Mouse (Mus musculus) liver, embryonic 16.5 days (tissue): ENCODE measurements at regions not wholly inside any gene's neighbourhood (a gene's known extent, or its start where the extent isn't known, plus 50 kb on each side); places are given as distances from the start of the nearest gene placed in this dataset.

ENCODE experiments used
- ATAC-seq: fragments of 200-750 bp; cut with Nextera tagmentation; 2 replicates; pipeline ENCODE4 v1.8.0; 2017; ENCODE audit warnings: low read depth, mild to moderate bottlenecking, moderate number of reproducible peaks, moderate library complexity
- H3K27ac ChIP-seq: fragments of 300-500 bp; sonication (generic); 2 replicates; pipeline ENCODE4 v1.5.1; 2014; ENCODE audit warnings: mild to moderate bottlenecking, low read length
- H3K27me3 ChIP-seq: fragments of 300-500 bp; sonication (generic); 2 replicates; pipeline ENCODE4 v1.6.1; 2014; ENCODE audit warnings: low read depth, low read length, mixed read lengths; ENCODE audit not compliant: control insufficient read depth, insufficient read depth
- H3K36me3 ChIP-seq: fragments of 300-500 bp; sonication (generic); 2 replicates; pipeline ENCODE4 v1.6.1; 2014; ENCODE audit warnings: mild to moderate bottlenecking; ENCODE audit not compliant: control insufficient read depth, insufficient read depth
- H3K4me1 ChIP-seq: fragments of 300-500 bp; sonication (generic); 2 replicates; pipeline ENCODE4 v1.6.1; 2014; ENCODE audit warnings: low read depth, low read length, mixed read lengths; ENCODE audit not compliant: control insufficient read depth
- H3K4me2 ChIP-seq: fragments of 300-500 bp; sonication (generic); 2 replicates; pipeline ENCODE4 v1.6.1; 2014; ENCODE audit warnings: low read depth, low read length, mixed read lengths
- H3K4me3 ChIP-seq: fragments of 300-500 bp; sonication (generic); 2 replicates; pipeline ENCODE4 v1.5.1; 2014; ENCODE audit warnings: low read depth, mild to moderate bottlenecking, low read length
- H3K9ac ChIP-seq: fragments of 300-500 bp; sonication (generic); 2 replicates; pipeline ENCODE4 v1.6.1; 2014; ENCODE audit warnings: low read depth, low read length
- H3K9me3 ChIP-seq: fragments of 300-500 bp; sonication (generic); replicated peaks from 2 replicates; pipeline ENCODE4 v1.6.1; 2016; ENCODE audit warnings: low read length; ENCODE audit not compliant: control insufficient read depth
- WGBS: fragments of 180-500 bp; shearing (Covaris S2); extraction: QIAGEN DNeasy Blood & Tissue Kit; methylation state at CpG from one replicate; pipeline ENCODE4 v1.1.7; 2014; ENCODE audit not compliant: insufficient replicate concordance; 5-methylcytosine and 5-hydroxymethylcytosine counted together

GRCm38 (mm10) chr19:14314301-14314700 is 283.6 kb downstream of the Tle4 start:
- Histone ChIP-seq H3K27me3 (no peaks in the 10 kb centered on the region), H3K27ac (no peak overlapping the region), H3K4me1 (no peaks in the 10 kb centered on the region), H3K9ac (no peak overlapping the region), H3K4me3 (no peak overlapping the region), H3K36me3 (no peaks in the 10 kb centered on the region), H3K9me3 (no peaks in the 10 kb centered on the region), H3K4me2 (no peak overlapping the region)
- ATAC-seq, result no peak
- WGBS, result 62% methylated on average over 7 of the region's 7 CpGs

DNA sequence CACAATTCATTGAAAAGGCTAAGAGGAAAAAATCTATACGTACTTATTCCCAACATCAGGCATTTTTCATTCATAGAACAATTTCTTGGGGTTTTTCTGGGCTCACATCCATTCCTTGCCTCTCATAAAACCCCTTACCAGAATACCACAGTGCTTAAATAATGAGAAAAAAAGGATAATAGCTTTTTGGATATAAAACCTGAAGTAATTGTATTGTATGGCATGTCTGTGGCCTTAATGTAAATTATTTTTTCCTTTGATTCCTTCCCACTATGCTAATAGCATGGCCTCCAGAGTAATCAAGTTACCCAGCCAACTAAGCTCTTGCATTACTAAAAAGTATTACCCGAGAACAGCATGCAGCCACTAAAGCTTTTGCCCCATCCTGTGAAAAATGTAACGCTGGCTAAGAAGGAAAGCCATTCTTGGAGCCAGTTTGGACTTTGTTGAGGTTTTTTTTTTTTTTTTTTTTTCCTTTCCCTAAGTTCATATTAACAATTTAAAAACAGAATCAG is 278.1 kb downstream of the Tle4 start:
- 59% methylated on average over 3 of the region's 3 CpGs for WGBS
- Histone ChIP-seq H3K27me3 (no peaks in the 10 kb centered on the region), H3K9ac (no peak overlapping the region), H3K4me2 (no peak overlapping the region), H3K36me3 (no peaks in the 10 kb centered on the region), H3K9me3 (no peaks in the 10 kb centered on the region), H3K27ac (no peak overlapping the region), H3K4me3 (no peak overlapping the region), H3K4me1 (no peaks in the 10 kb centered on the region)
- ATAC-seq, result no peak

GRCm38 (mm10) chr19:14325353-14326052 is 272.3 kb downstream of the Tle4 start:
- no peaks in the 10 kb centered on the region for H3K9me3 ChIP-seq
- H3K9ac ChIP-seq, result no peak overlapping the region
- ATAC-seq, result no peak
- H3K4me3 ChIP-seq, result no peak overlapping the region
- no peaks in the 10 kb centered on the region for H3K27me3 ChIP-seq
- WGBS, result 64% methylated on average over 9 of the region's 9 CpGs
- no peak overlapping the region for H3K27ac ChIP-seq
- H3K4me2 ChIP-seq, result no peak overlapping the region
- no peaks in the 10 kb centered on the region for H3K36me3 ChIP-seq
- H3K4me1 ChIP-seq, result no peaks in the 10 kb centered on the region

GRCm38 (mm10) chr19:14333041-14334012 is 264.5 kb downstream of the Tle4 start:
- Histone ChIP-seq H3K27ac (no peak overlapping the region), H3K9ac (no peak overlapping the region), H3K4me2 (no peak overlapping the region), H3K36me3 (no peaks in the 10 kb centered on the region), H3K9me3 (no peaks in the 10 kb centered on the region), H3K27me3 (no peaks in the 10 kb centered on the region), H3K4me3 (no peak overlapping the region), H3K4me1 (no peaks in the 10 kb centered on the region)
- WGBS, result 27% methylated on average over 6 of the region's 6 CpGs
- ATAC-seq, result no peak

GRCm38 (mm10) chr19:14337025-14337424 is 260.8 kb downstream of the Tle4 start:
- Histone ChIP-seq H3K9ac (no peak overlapping the region), H3K4me3 (no peak overlapping the region), H3K36me3 (no peaks in the 10 kb centered on the region), H3K27me3 (no peaks in the 10 kb centered on the region), H3K4me2 (no peak overlapping the region), H3K4me1 (no peaks in the 10 kb centered on the region), H3K9me3 (no peaks in the 10 kb centered on the region), H3K27ac (no peak overlapping the region)
- ATAC-seq, result no peak
- 53% methylated on average over 5 of the region's 5 CpGs for WGBS

GRCm38 (mm10) chr19:14340759-14341158 is 257.1 kb downstream of the Tle4 start:
- H3K27ac ChIP-seq, result no peak overlapping the region
- WGBS, result 38% methylated on average over 2 of the region's 2 CpGs
- H3K4me2 ChIP-seq, result no peak overlapping the region
- ATAC-seq, result no peak
- H3K9ac ChIP-seq, result no peak overlapping the region
- H3K4me1 ChIP-seq, result no peaks in the 10 kb centered on the region
- no peaks in the 10 kb centered on the region for H3K27me3 ChIP-seq
- no peaks in the 10 kb centered on the region for H3K36me3 ChIP-seq
- no peak overlapping the region for H3K4me3 ChIP-seq
- H3K9me3 ChIP-seq, result no peaks in the 10 kb centered on the region

DNA sequence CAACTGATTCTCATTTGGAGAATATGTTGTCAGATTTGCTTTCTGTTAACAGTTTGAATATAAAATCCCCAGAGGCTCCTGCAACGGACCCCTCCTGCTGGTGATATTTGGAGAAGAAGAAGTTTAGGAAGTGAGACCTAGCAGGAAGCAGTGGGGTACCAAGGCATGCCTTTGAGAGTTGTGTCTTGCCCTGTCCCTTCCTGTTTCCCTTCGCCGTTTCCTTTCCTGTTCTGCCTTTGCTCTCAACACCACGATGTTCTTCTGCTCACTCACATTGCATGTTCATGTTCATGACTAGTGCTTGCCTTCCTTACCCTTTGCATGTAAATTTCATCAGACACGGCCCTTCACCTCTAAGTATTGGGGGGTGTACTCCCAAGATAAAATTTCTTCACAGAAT is 254.0 kb downstream of the Tle4 start:
- 25% methylated on average over 5 of the region's 5 CpGs for WGBS
- H3K4me2 ChIP-seq, result no peak overlapping the region
- H3K27me3 ChIP-seq, result no peaks in the 10 kb centered on the region
- no peaks in the 10 kb centered on the region for H3K4me1 ChIP-seq
- H3K9me3 ChIP-seq, result no peaks in the 10 kb centered on the region
- H3K36me3 ChIP-seq, result no peaks in the 10 kb centered on the region
- no peak overlapping the region for H3K27ac ChIP-seq
- H3K9ac ChIP-seq, result no peak overlapping the region
- no peak overlapping the region for H3K4me3 ChIP-seq
- ATAC-seq, result no peak

GRCm38 (mm10) chr19:14344467-14344866 is 253.4 kb downstream of the Tle4 start:
- Histone ChIP-seq H3K27ac (no peak overlapping the region), H3K4me1 (no peaks in the 10 kb centered on the region), H3K36me3 (no peaks in the 10 kb centered on the region), H3K9me3 (no peaks in the 10 kb centered on the region), H3K9ac (no peak overlapping the region), H3K4me2 (no peak overlapping the region), H3K4me3 (no peak overlapping the region), H3K27me3 (no peaks in the 10 kb centered on the region)
- no peak for ATAC-seq
- 50% methylated on average over 3 of the region's 3 CpGs for WGBS

- H3K9ac ChIP-seq, result no peak overlapping the region
- no peaks in the 10 kb centered on the region for H3K4me1 ChIP-seq
- H3K9me3 ChIP-seq, result no peaks in the 10 kb centered on the region
- H3K36me3 ChIP-seq, result no peaks in the 10 kb centered on the region
- 60% methylated on average over 2 of the region's 2 CpGs for WGBS
- no peaks in the 10 kb centered on the region for H3K27me3 ChIP-seq
- ATAC-seq, result no peak
- H3K27ac ChIP-seq, result no peak overlapping the region
- no peak overlapping the region for H3K4me3 ChIP-seq
- no peak overlapping the region for H3K4me2 ChIP-seq
Observed at GRCm38 (mm10) chr19:14347026-14347425, 250.8 kb downstream of the Tle4 start.
